ENCODE assay signal across 23 mouse cellular contexts in the genomic region with DNA sequence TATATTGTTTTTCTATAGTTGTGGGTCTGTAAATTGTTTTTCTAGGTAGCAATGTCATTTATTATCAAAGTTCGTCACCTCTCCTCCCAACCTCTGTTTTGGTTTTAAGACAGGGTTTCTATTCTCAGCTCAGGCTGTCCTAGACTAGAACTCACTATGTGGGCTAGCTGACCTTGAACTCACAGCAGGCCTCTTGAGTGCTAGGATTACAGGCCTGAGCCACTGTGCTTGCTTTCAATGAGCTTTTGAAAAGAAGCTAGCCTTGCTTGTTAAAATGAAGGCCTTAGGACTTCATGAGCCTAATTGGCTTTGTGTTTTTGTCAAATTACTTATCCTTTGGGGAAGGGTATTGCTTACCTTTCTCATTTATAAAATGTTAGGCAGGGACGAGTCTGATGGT.
"Had no signal": no experiment of that assay in that cellular context is flagged by ENCODE, and none has a peak within 500 bp of the region (broad histone marks: within the 10 kb centered on the region; RNA-seq: fewer than 3 reads in every experiment).

No protein-coding gene starts in this region.

- DNase-seq: cerebellum, postnatal 10 days; cerebellum, postnatal 14 days; cerebellum, postnatal 25 days; cerebellum, postnatal 36 days; embryo, embryonic 11 days; forebrain, postnatal 0 days; gastrocnemius, adult 2 months; gastrocnemius, postnatal 10 days; gastrocnemius, postnatal 14 days; gastrocnemius, postnatal 25 days; heart, adult 11 months; heart, adult 18-20 months; heart, adult 2 months had no signal

- H3K27ac ChIP-seq: embryonic facial prominence, embryonic 10.5 days; embryonic facial prominence, embryonic 12.5 days; embryonic facial prominence, embryonic 13.5 days; embryonic facial prominence, embryonic 15.5 days; forebrain, embryonic 10.5 days; forebrain, embryonic 12.5 days; forebrain, embryonic 13.5 days; forebrain, embryonic 15.5 days; gastrocnemius, adult 2 months; heart, adult 2 months; heart, embryonic 10.5 days had no signal

- H3K27me3 ChIP-seq: embryonic facial prominence, embryonic 12.5 days; embryonic facial prominence, embryonic 13.5 days; embryonic facial prominence, embryonic 15.5 days; forebrain, embryonic 12.5 days; forebrain, embryonic 13.5 days; forebrain, embryonic 15.5 days had no signal

- H3K36me3 ChIP-seq: embryonic facial prominence, embryonic 15.5 days; forebrain, embryonic 12.5 days had no signal

- H3K4me1 ChIP-seq: embryonic facial prominence, embryonic 10.5 days; embryonic facial prominence, embryonic 12.5 days; embryonic facial prominence, embryonic 15.5 days; forebrain, embryonic 12.5 days; forebrain, embryonic 13.5 days; forebrain, embryonic 15.5 days had no signal

- H3K4me3 ChIP-seq: embryonic facial prominence, embryonic 10.5 days; embryonic facial prominence, embryonic 12.5 days; embryonic facial prominence, embryonic 13.5 days; embryonic facial prominence, embryonic 15.5 days; erythroblast, embryonic 14.5 days; forebrain, embryonic 10.5 days; forebrain, embryonic 12.5 days; forebrain, embryonic 13.5 days; forebrain, embryonic 15.5 days; gastrocnemius, adult 2 months; heart, adult 2 months; heart, embryonic 10.5 days had no signal
